Mouse (Mus musculus) lung, postnatal 0 days (tissue): Measurements from ENCODE around the gene Mterf2.

Source experiments
- CTCF ChIP-seq: IDR thresholded peaks from 2 replicates; pipeline ENCODE4 v1.5.1; 2016; ENCODE audit warnings: antibody characterized with exemption, mild to moderate bottlenecking
- EP300 ChIP-seq: IDR thresholded peaks from 2 replicates; pipeline ENCODE4 v1.6.1; 2016; ENCODE audit warnings: antibody characterized with exemption, mild to moderate bottlenecking, control low read depth

GRCm38 (mm10) chr10:85161745-85162351 is 34.0 kb upstream of the Mterf2 start:
- no peak for TF ChIP-seq CTCF
- peak; percentile 81 for TF ChIP-seq EP300
